Mouse (Mus musculus): ENCODE results near the gene Mmachc. TPM values are rescaled to one million over a fixed set of nuclear protein-coding genes. Genes with fewer than 3 reads are reported as not detected.

Gene Mmachc
- total and polyA plus RNA-seq, 2 experiments from 2014 or later, result 20.2 to 20.6 TPM

DNA sequence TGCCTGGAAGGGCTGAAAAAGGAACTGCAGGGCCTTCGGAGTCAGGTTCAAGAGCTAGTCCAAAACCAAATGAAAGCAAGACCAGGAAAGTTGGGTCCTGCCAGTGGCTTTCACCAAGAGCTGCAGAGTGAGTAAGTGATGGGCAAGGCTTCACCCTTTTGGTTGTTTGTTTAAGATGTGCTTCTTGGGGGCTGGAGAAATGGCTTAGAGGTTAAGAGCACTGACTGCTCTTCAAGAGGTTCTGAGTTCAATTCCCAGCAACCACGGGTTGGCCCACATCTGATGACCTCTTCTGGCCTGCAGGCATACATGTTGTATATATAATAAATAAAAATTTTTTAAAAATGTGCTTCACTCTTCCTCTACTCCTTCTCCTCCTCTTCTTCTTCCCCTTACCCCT, 1.9 kb upstream of the Mmachc start:
- H3K27me3 ChIP-seq (ENCODE audit: insufficient read depth, low read length), result no peaks in the 10 kb centered on the region
- no peak overlapping the region for H3K4me2 ChIP-seq (ENCODE audit: low read depth, low read length)
- H3K9me3 ChIP-seq (ENCODE audit: low read length), result no peaks in the 10 kb centered on the region
- no peak overlapping the region for H3K9ac ChIP-seq (replicated peaks; ENCODE audit: low read length)
- no peak for DNase-seq (ENCODE audit: low spot score)
- H3K27ac ChIP-seq, result no peak overlapping the region
- no peak overlapping the region for H3K4me3 ChIP-seq (ENCODE audit: low read length)
- H3K4me1 ChIP-seq (ENCODE audit: insufficient read depth, low read length), result no peaks in the 10 kb centered on the region
- WGBS, result 100% methylated on average over 2 of the region's 2 CpGs
- no peak for ATAC-seq
- TF ChIP-seq CTCF (IDR thresholded peaks at IDR 0.05; ENCODE audit: low read depth), result no peak
- no peaks in the 10 kb centered on the region for H3K36me3 ChIP-seq (ENCODE audit: insufficient read depth, low read length)

DNA sequence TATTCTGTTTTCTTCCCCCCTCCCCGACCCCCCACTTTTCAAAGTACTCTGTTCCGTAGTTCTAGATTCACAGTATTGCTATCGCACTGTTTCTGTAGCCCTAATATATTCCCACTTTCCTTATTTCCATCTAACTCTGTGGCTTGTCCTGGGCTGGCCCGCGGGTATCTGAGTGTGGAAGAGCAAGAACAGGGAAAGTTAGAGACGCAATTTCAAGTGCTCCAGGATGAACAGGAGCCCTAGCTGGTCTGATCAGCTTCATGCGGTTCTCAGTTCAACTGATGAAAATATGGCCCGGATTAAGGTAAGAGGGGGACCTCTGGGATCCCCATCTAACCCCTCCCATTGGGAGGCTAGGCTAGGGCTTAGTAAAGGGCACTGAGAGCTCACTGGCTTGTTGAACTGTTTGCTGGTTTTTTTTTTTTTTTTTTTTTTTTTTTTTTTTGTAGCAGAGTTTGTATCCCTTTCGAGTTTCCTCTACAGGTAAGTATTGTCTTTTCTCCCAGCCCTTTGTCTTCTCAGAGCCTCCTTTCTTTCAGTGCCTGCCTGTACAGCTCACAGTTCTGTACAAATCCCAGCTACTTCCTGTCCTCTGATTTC, 685 bp upstream of the Mmachc start:
- Histone ChIP-seq H3K9ac (replicated peaks; ENCODE audit: low read length) (no peak overlapping the region; the same call in 1 of the 2 replicates), H3K4me1 (ENCODE audit: insufficient read depth, low read length) (no peaks in the 10 kb centered on the region), H3K27me3 (ENCODE audit: insufficient read depth, low read length) (no peaks in the 10 kb centered on the region), H3K4me2 (ENCODE audit: low read depth, low read length) (peak overlapping the region; percentile 81), H3K4me3 (ENCODE audit: low read length) (peak overlapping the region; percentile 45), H3K9me3 (ENCODE audit: low read length) (no peaks in the 10 kb centered on the region), H3K27ac (no peak overlapping the region), H3K36me3 (ENCODE audit: insufficient read depth, low read length) (no peaks in the 10 kb centered on the region)
- ATAC-seq (no peak), DNase-seq (ENCODE audit: low spot score) (no peak)
- TF ChIP-seq CTCF (IDR thresholded peaks at IDR 0.05; ENCODE audit: low read depth), result no peak
- WGBS, result 8% methylated on average over 9 of the region's 9 CpGs

DNA sequence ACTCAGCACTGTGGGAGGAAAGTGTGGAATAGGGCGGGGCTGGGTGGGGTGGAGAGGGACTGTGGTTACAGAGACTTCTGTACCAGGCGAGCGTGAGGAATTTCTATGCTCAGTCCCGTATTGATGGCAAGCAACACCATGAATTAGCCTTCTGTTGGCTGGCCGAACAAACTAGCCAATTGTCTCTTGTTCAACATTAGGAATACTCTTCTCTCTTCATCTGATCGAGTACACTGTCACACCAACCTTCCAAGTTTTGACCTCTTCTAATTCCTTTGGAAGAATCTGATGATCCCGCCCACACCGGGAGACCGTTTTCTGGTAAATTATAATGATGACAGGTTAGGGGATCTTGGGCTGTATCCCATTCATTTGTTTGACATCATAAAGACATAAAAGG, 540 bp downstream of the Mmachc start:
- Histone ChIP-seq H3K9ac (replicated peaks; ENCODE audit: low read length) (peak overlapping the region; percentile 54), H3K4me3 (ENCODE audit: low read length) (peak overlapping the region; percentile 45), H3K27me3 (ENCODE audit: insufficient read depth, low read length) (no peaks in the 10 kb centered on the region), H3K4me2 (ENCODE audit: low read depth, low read length) (peak overlapping the region; percentile 58), H3K27ac (peak overlapping the region; percentile 70), H3K4me1 (ENCODE audit: insufficient read depth, low read length) (no peaks in the 10 kb centered on the region), H3K9me3 (ENCODE audit: low read length) (no peaks in the 10 kb centered on the region), H3K36me3 (ENCODE audit: insufficient read depth, low read length) (no peaks in the 10 kb centered on the region)
- 17% methylated on average over 9 of the region's 9 CpGs for WGBS
- peak; percentile 7 for DNase-seq (ENCODE audit: low spot score)
- ATAC-seq, result no peak
- TF ChIP-seq CTCF (IDR thresholded peaks at IDR 0.05; ENCODE audit: low read depth), result no peak

DNA sequence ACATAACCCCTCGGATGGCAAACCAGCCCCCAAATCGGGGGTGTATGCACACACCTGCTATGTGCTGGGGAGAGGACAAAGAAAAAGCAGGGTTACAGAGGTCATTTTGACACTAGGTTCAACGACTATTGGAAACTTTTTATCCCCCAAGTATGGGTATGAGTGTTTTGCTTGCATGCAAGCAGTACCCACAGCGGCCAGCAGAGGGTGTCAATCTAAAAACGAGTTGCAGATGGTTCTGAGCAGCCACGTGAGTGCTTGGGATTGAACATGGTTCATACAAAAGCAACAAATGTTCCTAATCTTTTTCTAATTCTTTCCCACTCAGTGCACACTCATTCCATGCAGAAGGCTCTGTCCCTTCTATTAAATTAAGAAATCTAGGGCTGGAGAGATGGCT, 4.4 kb downstream of the Mmachc start:
- H3K4me3 ChIP-seq (ENCODE audit: low read length), result no peak overlapping the region
- H3K27ac ChIP-seq, result no peak overlapping the region
- no peaks in the 10 kb centered on the region for H3K4me1 ChIP-seq (ENCODE audit: insufficient read depth, low read length)
- WGBS, result 40% methylated on average over 6 of the region's 6 CpGs
- no peaks in the 10 kb centered on the region for H3K9me3 ChIP-seq (ENCODE audit: low read length)
- H3K4me2 ChIP-seq (ENCODE audit: low read depth, low read length), result no peak overlapping the region
- peak; percentile 77 for DNase-seq (ENCODE audit: low spot score)
- TF ChIP-seq CTCF (IDR thresholded peaks at IDR 0.05; ENCODE audit: low read depth), result peak; percentile 84
- no peak for ATAC-seq
- H3K36me3 ChIP-seq (ENCODE audit: insufficient read depth, low read length), result peaks cover 12% of the 10 kb centered on the region; the same call in 1 of the 2 replicates
- H3K9ac ChIP-seq (replicated peaks; ENCODE audit: low read length), result no peak overlapping the region
- H3K27me3 ChIP-seq (ENCODE audit: insufficient read depth, low read length), result no peaks in the 10 kb centered on the region

DNA sequence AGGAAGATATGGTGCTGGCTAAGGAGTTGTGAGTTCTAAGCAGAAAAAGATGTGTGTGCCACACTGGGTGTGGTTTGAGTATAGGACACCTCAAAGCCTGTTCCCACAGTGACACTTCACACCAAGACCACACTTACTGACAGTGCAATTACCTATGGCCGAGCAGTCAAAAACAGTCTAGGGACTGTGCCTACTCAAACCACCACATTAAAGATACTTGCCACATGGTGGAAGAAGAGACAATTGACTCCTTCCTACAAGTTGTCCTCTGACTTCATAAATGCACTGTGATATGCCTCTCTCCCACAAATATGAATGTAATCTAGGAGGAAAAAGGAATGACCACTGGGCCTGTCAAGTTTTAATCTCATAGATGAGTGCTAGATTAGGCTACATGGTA, 7.2 kb downstream of the Mmachc start:
- Histone ChIP-seq H3K4me3 (ENCODE audit: low read length) (no peak overlapping the region), H3K27me3 (ENCODE audit: insufficient read depth, low read length) (no peaks in the 10 kb centered on the region), H3K9ac (replicated peaks; ENCODE audit: low read length) (no peak overlapping the region), H3K4me2 (ENCODE audit: low read depth, low read length) (no peak overlapping the region), H3K4me1 (ENCODE audit: insufficient read depth, low read length) (no peaks in the 10 kb centered on the region), H3K9me3 (ENCODE audit: low read length) (no peaks in the 10 kb centered on the region), H3K36me3 (ENCODE audit: insufficient read depth, low read length) (peaks cover 18% of the 10 kb centered on the region; the same call in 1 of the 2 replicates), H3K27ac (no peak overlapping the region)
- WGBS, result 82% methylated on average over 1 of the region's 1 CpGs
- ATAC-seq, result no peak
- DNase-seq (ENCODE audit: low spot score), result no peak
- TF ChIP-seq CTCF (IDR thresholded peaks at IDR 0.05; ENCODE audit: low read depth), result no peak

DNA sequence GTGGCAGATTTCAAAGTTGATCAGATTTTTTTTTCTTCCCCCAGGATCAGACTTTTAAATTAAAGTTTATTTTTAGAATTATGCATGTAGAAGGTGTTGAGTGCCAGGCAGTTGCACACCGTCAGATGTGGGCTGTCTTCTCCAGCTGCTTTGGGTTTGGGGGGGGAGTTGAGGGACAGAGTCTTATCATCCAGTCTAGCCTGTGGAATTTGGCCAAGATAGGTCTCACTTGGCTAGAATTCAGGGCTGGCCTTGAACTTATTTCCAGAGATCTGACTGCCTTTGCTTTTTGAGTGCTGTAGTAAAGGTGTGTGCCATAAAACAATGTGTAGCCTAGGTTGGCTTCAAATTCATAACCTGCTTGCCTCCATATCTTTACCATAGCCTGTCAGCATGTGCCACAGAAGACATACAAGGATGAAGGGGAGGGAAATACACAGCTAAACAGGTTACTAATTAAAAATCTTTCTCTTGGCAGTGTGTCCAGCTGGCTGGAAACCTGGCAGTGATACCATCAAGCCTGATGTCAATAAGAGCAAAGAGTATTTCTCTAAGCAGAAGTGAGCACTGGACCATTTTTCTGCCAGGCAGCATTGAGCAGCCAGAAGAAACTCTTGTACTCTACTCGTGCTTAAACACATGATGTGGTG, 9.4 kb downstream of the Mmachc start:
- Histone ChIP-seq H3K4me3 (ENCODE audit: low read length) (no peak overlapping the region), H3K4me1 (ENCODE audit: insufficient read depth, low read length) (no peaks in the 10 kb centered on the region), H3K9me3 (ENCODE audit: low read length) (no peaks in the 10 kb centered on the region), H3K27me3 (ENCODE audit: insufficient read depth, low read length) (no peaks in the 10 kb centered on the region), H3K27ac (no peak overlapping the region), H3K9ac (replicated peaks; ENCODE audit: low read length) (no peak overlapping the region), H3K4me2 (ENCODE audit: low read depth, low read length) (no peak overlapping the region), H3K36me3 (ENCODE audit: insufficient read depth, low read length) (peaks cover 20% of the 10 kb centered on the region; the same call in 1 of the 2 replicates)
- WGBS, result 66% methylated on average over 2 of the region's 2 CpGs
- no peak for TF ChIP-seq CTCF (IDR thresholded peaks at IDR 0.05; ENCODE audit: low read depth)
- DNase-seq (ENCODE audit: low spot score) (no peak), ATAC-seq (no peak)

DNA sequence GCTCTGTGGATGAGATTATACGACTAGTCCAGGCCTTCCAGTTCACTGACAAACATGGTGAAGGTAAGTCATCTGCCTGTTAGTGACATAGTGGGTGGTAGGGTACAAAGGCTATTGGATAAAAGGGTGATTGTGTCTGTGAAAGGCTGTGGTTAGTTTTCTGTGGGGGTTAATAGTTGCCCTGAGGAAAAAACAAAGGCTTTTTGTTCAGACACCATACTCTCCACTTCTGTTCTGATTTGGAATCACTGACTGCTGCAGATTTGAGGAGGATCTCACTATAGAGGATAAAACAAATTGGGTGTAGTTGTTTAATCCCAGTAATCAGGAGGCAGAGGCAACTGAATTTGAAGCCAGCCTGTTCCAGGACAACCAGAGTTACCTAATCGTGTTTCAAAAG, 14.4 kb downstream of the Mmachc start:
- Histone ChIP-seq H3K36me3 (ENCODE audit: insufficient read depth, low read length) (peaks cover 32% of the 10 kb centered on the region; the same call in 1 of the 2 replicates), H3K4me3 (ENCODE audit: low read length) (no peak overlapping the region), H3K27me3 (ENCODE audit: insufficient read depth, low read length) (no peaks in the 10 kb centered on the region), H3K4me2 (ENCODE audit: low read depth, low read length) (no peak overlapping the region), H3K27ac (no peak overlapping the region), H3K4me1 (ENCODE audit: insufficient read depth, low read length) (no peaks in the 10 kb centered on the region), H3K9ac (replicated peaks; ENCODE audit: low read length) (no peak overlapping the region), H3K9me3 (ENCODE audit: low read length) (no peaks in the 10 kb centered on the region)
- 75% methylated on average over 2 of the region's 2 CpGs for WGBS
- TF ChIP-seq CTCF (IDR thresholded peaks at IDR 0.05; ENCODE audit: low read depth), result no peak
- DNase-seq (ENCODE audit: low spot score) (no peak), ATAC-seq (no peak)

All from hindbrain, postnatal 0 days (tissue).